Mouse (Mus musculus): ENCODE measurements around the gene Ncaph2. TPM values are rescaled to one million over a fixed set of nuclear protein-coding genes. Genes with fewer than 3 reads are reported as not detected.

Ncaph2 gene
- total RNA-seq, 2 experiments from 2014 or later = 39.0 to 40.8 TPM

Small RNAs within 50 kb of the gene (microRNA-seq; reads per million reads assigned to microRNA genes)
- 0.32 to 0.50 reads per million in 2 experiments for gene Mir6959

Other genes with a start within 250 kb of the Ncaph2 start
- gene Tubgcp6, start 232.6 kb upstream of the Ncaph2 start, total RNA-seq (2021) = 1 to 10 TPM; 7.2 to 7.3 TPM
- gene Hdac10, start 227.0 kb upstream of the Ncaph2 start, total RNA-seq (2021) = 1 to 10 TPM; 5.6 to 6.2 TPM
- 100 to 1,000 TPM in 1 of 2 experiments, 10 to 100 TPM in 1; 91.5 to 104 TPM for gene Mapk12, start 215.0 kb upstream of the Ncaph2 start, total RNA-seq (2021)
- 1 to 10 TPM; 1.7 TPM for gene Mapk11, start 206.1 kb upstream of the Ncaph2 start, total RNA-seq (2021)
- gene Plxnb2, start 174.9 kb upstream of the Ncaph2 start, total RNA-seq (2021) = 10 to 100 TPM; 20.9 to 23.8 TPM
- gene Dennd6b, start 159.2 kb upstream of the Ncaph2 start, total RNA-seq (2021) = 1 to 10 TPM; 4.1 to 5.4 TPM
- gene Ppp6r2, start 144.2 kb upstream of the Ncaph2 start, total RNA-seq (2021) = 10 to 100 TPM; 56.2 to 57.3 TPM
- gene Sbf1, start 40.4 kb upstream of the Ncaph2 start, total RNA-seq (2021) = 10 to 100 TPM; 51.2 to 51.5 TPM
- gene Adm2, start 33.0 kb upstream of the Ncaph2 start, total RNA-seq (2021) = not detected
- not detected for gene Miox, start 21.3 kb upstream of the Ncaph2 start, total RNA-seq (2021)
- 10 to 100 TPM; 16.9 to 18.3 TPM for gene Lmf2, start 60 bp upstream of the Ncaph2 start, total RNA-seq (2021)
- 10 to 100 TPM; 15.2 to 15.3 TPM for gene Sco2, start 18.1 kb downstream of the Ncaph2 start, total RNA-seq (2021)
- gene Tymp, start 21.3 kb downstream of the Ncaph2 start, total RNA-seq (2021) = under 1 TPM; 0.25 to 0.64 TPM
- 1 to 10 TPM in 1 of 2 experiments, under 1 TPM in 1; 0.44 to 1.0 TPM for gene Odf3b, start 23.6 kb downstream of the Ncaph2 start, total RNA-seq (2021)
- not detected for gene Klhdc7b, start 29.2 kb downstream of the Ncaph2 start, total RNA-seq (2021)
- gene Syce3, start 54.8 kb downstream of the Ncaph2 start, total RNA-seq (2021) = not detected
- 100 to 1,000 TPM; 230 to 289 TPM for gene Cpt1b, start 70.1 kb downstream of the Ncaph2 start, total RNA-seq (2021)
- gene C730034F03Rik, start 73.9 kb downstream of the Ncaph2 start, total RNA-seq (2021) = under 1 TPM; 0.16 to 0.89 TPM
- under 1 TPM in 1 of 2 experiments, not detected in 1; 0.71 TPM for gene Gm44502, start 74.0 kb downstream of the Ncaph2 start, total RNA-seq (2021)
- 10 to 100 TPM; 19.6 to 28.5 TPM for gene Chkb, start 74.2 kb downstream of the Ncaph2 start, total RNA-seq (2021)
- under 1 TPM; 0.16 to 0.25 TPM for gene Mapk8ip2, start 98.2 kb downstream of the Ncaph2 start, total RNA-seq (2021)
- 1 to 10 TPM; 7.2 to 7.4 TPM for gene Arsa, start 121.7 kb downstream of the Ncaph2 start, total RNA-seq (2021)
- 10 to 100 TPM; 15.2 to 25.8 TPM for gene Shank3, start 143.9 kb downstream of the Ncaph2 start, total RNA-seq (2021)
- gene Acr, start 212.6 kb downstream of the Ncaph2 start, total RNA-seq (2021) = under 1 TPM; 0.14 to 0.16 TPM
- 1 to 10 TPM; 3.7 to 4.3 TPM for gene Rabl2, start 236.2 kb downstream of the Ncaph2 start, total RNA-seq (2021)

All from gastrocnemius, postnatal 14 days (tissue).